ENCODE assay signal across 8 mouse cellular contexts in genomic region chr5:23417716-23418115, GRCm38 (mm10). TPM values are rescaled to one million over a fixed set of nuclear protein-coding genes. Genes with fewer than 3 reads are reported as not detected.
DNase-seq lines count a peak whose midpoint lies in the region; ATAC-seq and TF ChIP-seq lines count a peak whose summit lies in the region.

No protein-coding gene starts in this region.

- intact Hi-C loops in heart, postnatal 14 days (cut with DNase I) = loop anchor here (5.0 kb wide), 3 partner anchors 55 to 240 kb away; no protein-coding TSS in a partner anchor

- H3K9me3 ChIP-seq in heart, embryonic 12.5 days (replicated peaks) = no peaks in the 10 kb centered on the region
- no peaks in the 10 kb centered on the region for H3K9me3 ChIP-seq in ES-E14 (ENCODE audit: control insufficient read depth, insufficient read depth, low read depth, low read length)
- H3K9me3 ChIP-seq in hindbrain, embryonic 12.5 days (replicated peaks) = no peaks in the 10 kb centered on the region
- no peaks in the 10 kb centered on the region for H3K9me3 ChIP-seq in midbrain, embryonic 14.5 days (ENCODE audit: control insufficient read depth, low read length)

- H3K4me2 ChIP-seq in heart, embryonic 12.5 days = peak overlapping the region; percentile 92
- peak overlapping the region; percentile 68 for H3K4me2 ChIP-seq in hindbrain, embryonic 12.5 days (replicated peaks)
- H3K4me2 ChIP-seq in midbrain, embryonic 14.5 days (ENCODE audit: low read length) = peak overlapping the region; percentile 76

- DNase-seq in heart, postnatal 14 days = no peak
- DNase-seq in ES-E14 (ENCODE audit: low read depth, low spot score) = no peak
- no peak for DNase-seq in midbrain, embryonic 14.5 days
- DNase-seq in thymus, postnatal 0 days (ENCODE audit: low spot score) = no peak
- DNase-seq in embryo, embryonic 10.5 days (ENCODE audit: low spot score) = no peak
- no peak for DNase-seq in gastrocnemius, postnatal 4 days (ENCODE audit: low spot score in 2 of 2)

- H3K9ac ChIP-seq in heart, embryonic 12.5 days = peak overlapping the region; percentile 79
- peak overlapping the region; percentile 26; the same call in 1 of the 2 replicates for H3K9ac ChIP-seq in ES-E14 (ENCODE audit: insufficient read depth, low read depth, low read length, poor library complexity, severe bottlenecking)
- H3K9ac ChIP-seq in hindbrain, embryonic 12.5 days = peak overlapping the region; percentile 57
- H3K9ac ChIP-seq in midbrain, embryonic 14.5 days (replicated peaks; ENCODE audit: low read length) = peak overlapping the region; percentile 68

- H3K27ac ChIP-seq in heart, embryonic 12.5 days (ENCODE audit: poor library complexity, severe bottlenecking) = peak overlapping the region; percentile 90; the same call in 1 of the 2 replicates
- H3K27ac ChIP-seq in ES-E14 (ENCODE audit: insufficient read depth, low read depth, low read length, poor library complexity, severe bottlenecking) = peak overlapping the region; percentile 75; the same call in 1 of the 2 replicates
- peak overlapping the region; percentile 94 for H3K27ac ChIP-seq in hindbrain, embryonic 12.5 days
- peak overlapping the region; percentile 97 for H3K27ac ChIP-seq in midbrain, embryonic 14.5 days (replicated peaks; ENCODE audit: low read depth, low read length)

- no peaks in the 10 kb centered on the region for H3K27me3 ChIP-seq in heart, embryonic 12.5 days (replicated peaks)
- no peaks in the 10 kb centered on the region for H3K27me3 ChIP-seq in hindbrain, embryonic 12.5 days
- H3K27me3 ChIP-seq in midbrain, embryonic 14.5 days (ENCODE audit: control insufficient read depth, insufficient read depth, low read length) = no peaks in the 10 kb centered on the region

- H3K36me3 ChIP-seq in heart, embryonic 12.5 days = peaks cover 5% of the 10 kb centered on the region; the same call in 1 of the 2 replicates
- H3K36me3 ChIP-seq in ES-E14 (ENCODE audit: control insufficient read depth, insufficient read depth, low read length, poor library complexity, severe bottlenecking) = no peaks in the 10 kb centered on the region
- 0 out of 2 replicates have a peak, but pooled peaks cover 6% of the 10 kb centered on the region for H3K36me3 ChIP-seq in hindbrain, embryonic 12.5 days
- 0 out of 2 replicates have a peak, but pooled peaks cover 8% of the 10 kb centered on the region for H3K36me3 ChIP-seq in midbrain, embryonic 14.5 days (ENCODE audit: control insufficient read depth, insufficient read depth, low read length)

- peak overlapping the region; percentile 64 for H3K4me3 ChIP-seq in heart, embryonic 12.5 days
- peak overlapping the region; percentile 58 to 84 for H3K4me3 ChIP-seq in ES-E14 (ENCODE audit: insufficient read depth in 1 of 2, low read depth in 1 of 2, low read length in 2 of 2, poor library complexity in 1 of 2, severe bottlenecking in 1 of 2)
- peak overlapping the region; percentile 48 for H3K4me3 ChIP-seq in hindbrain, embryonic 12.5 days
- peak overlapping the region; percentile 50 for H3K4me3 ChIP-seq in midbrain, embryonic 14.5 days (replicated peaks; ENCODE audit: low read depth, low read length)

- in situ Hi-C loops in ES-E14 (cut with MboI; ENCODE audit: low sequenced_read_pairs in 2 of 2, unreplicated experiment in 2 of 2) = no loop called here

- H3K4me1 ChIP-seq in heart, embryonic 12.5 days (replicated peaks) = peaks cover 77% of the 10 kb centered on the region
- H3K4me1 ChIP-seq in ES-E14 (ENCODE audit: control insufficient read depth in 2 of 2, insufficient read depth in 2 of 2, low read length in 2 of 2, poor library complexity in 1 of 2) = peaks cover 13 to 17% of the 10 kb centered on the region in 2 experiments
- peaks cover 77% of the 10 kb centered on the region for H3K4me1 ChIP-seq in hindbrain, embryonic 12.5 days
- peaks cover 70% of the 10 kb centered on the region for H3K4me1 ChIP-seq in midbrain, embryonic 14.5 days (ENCODE audit: control insufficient read depth, insufficient read depth, low read length)

- WGBS in heart, embryonic 12.5 days = 42% methylated on average over 2 of the region's 2 CpGs
- WGBS in hindbrain, embryonic 12.5 days = 71% methylated on average over 2 of the region's 2 CpGs
- 57% methylated on average over 2 of the region's 2 CpGs for WGBS in midbrain, embryonic 14.5 days

- no peak for ATAC-seq in heart, embryonic 12.5 days (ENCODE audit: insufficient number of reproducible peaks, low FRiP score)
- no peak for ATAC-seq in hindbrain, embryonic 12.5 days (ENCODE audit: low FRiP score)
- no peak for ATAC-seq in midbrain, embryonic 14.5 days (ENCODE audit: low FRiP score, low TSS enrichment)

TF ChIP-seq in ES-E14, 5 proteins besides CTCF, POLR2A, EP300 and RAD21:
- no peak for TF ChIP-seq MAFK (IDR thresholded peaks at IDR 0.05; ENCODE audit: insufficient read depth, low read depth, low read length)
- no peak for TF ChIP-seq HCFC1 (IDR thresholded peaks at IDR 0.05; ENCODE audit: borderline replicate concordance, insufficient read depth, low read length)
- no peak for TF ChIP-seq ZC3H11A (IDR thresholded peaks at IDR 0.05; ENCODE audit: borderline replicate concordance, low read depth, low read length)
- no peak for TF ChIP-seq CHD2 (IDR thresholded peaks at IDR 0.05; ENCODE audit: low read depth, low read length)
- no peak for TF ChIP-seq ZNF384 (IDR thresholded peaks at IDR 0.05; ENCODE audit: low read depth, low read length)

RNA-seq across cellular contexts. Expression of gene Kmt2e, which starts 16.5 kb away (rescaled TPM):
- polyA plus RNA-seq in heart, embryonic 12.5 days (2016; fragmentation: Nextera tagmentation; extraction: Ambion mirVana) = 69.2 and 73.6 TPM in 2 replicates
- 10 to 100 TPM; 54.3 to 56.7 TPM for total RNA-seq in heart, postnatal 14 days (2021)
- total RNA-seq in ES-E14 (2012; rRNA removed) = 9.1 and 19.2 TPM in 2 replicates
- polyA plus RNA-seq in hindbrain, embryonic 12.5 days (2016; fragmentation: Nextera tagmentation; extraction: Ambion mirVana) = 145 and 152 TPM in 2 replicates
- 152 and 155 TPM in 2 replicates for polyA plus RNA-seq in midbrain, embryonic 14.5 days (2014; fragmentation: Nextera tagmentation; extraction: Ambion mirVana)
- 84.6 and 111 TPM in 2 replicates for polyA plus RNA-seq in thymus, postnatal 0 days (2015; fragmentation: Nextera tagmentation; extraction: Ambion mirVana)
- 10 to 100 TPM; 55.5 to 57.7 TPM for total RNA-seq in gastrocnemius, postnatal 4 days (2021)

Comparison
In these comparisons a context has a peak if more than half of its experiments do, and no peak if none do; other contexts are left out.
1. H3K9ac ChIP-seq: peak in every context shown above with its lines; median percentile 79 in heart, embryonic 12.5 days; 68 in midbrain, embryonic 14.5 days; 57 in hindbrain, embryonic 12.5 days; 26 in ES-E14.